Mouse (Mus musculus) 3134 (cell line): ENCODE data around the gene Krtap16-1.

Experiments used
- DNase-seq: peaks from one replicate; pipeline ENCODE4 v3.0.0-alpha.2; 2011; ENCODE audit warnings: low spot score; ENCODE audit not compliant: insufficient read length; ENCODE audit errors: extremely low read depth

Gene Krtap16-1

GRCm38 (mm10) chr11:99986180-99986647, at the start of gene Krtap16-1:
TSS of gene Krtap16-1 (minus strand) at chr11:99986597.
- no peak for DNase-seq

GRCm38 (mm10) chr11:100029768-100030167, 43.4 kb upstream of the Krtap16-1 start, which contains the start of gene Krt33b:
TSS of gene Krt33b (minus strand) at chr11:100029868.
- DNase-seq, result no peak

- no peak for DNase-seq
These were observed 35.0 kb upstream of the Krtap16-1 start for GRCm38 (mm10) chr11:100021438-100021837.

- DNase-seq, result no peak
These were observed 33.1 kb upstream of the Krtap16-1 start for GRCm38 (mm10) chr11:100019466-100019865.

GRCm38 (mm10) chr11:100016112-100016511, 29.7 kb upstream of the Krtap16-1 start, which contains the start of gene Krt33a:
TSS of gene Krt33a (minus strand) at chr11:100016212.
- DNase-seq, result no peak

- no peak for DNase-seq
These were observed 27.3 kb upstream of the Krtap16-1 start for GRCm38 (mm10) chr11:100013691-100014171.

GRCm38 (mm10) chr11:100010682-100011081, 24.3 kb upstream of the Krtap16-1 start:
- DNase-seq, result no peak

GRCm38 (mm10) chr11:100008336-100008735, 21.9 kb upstream of the Krtap16-1 start:
- DNase-seq, result no peak

- no peak for DNase-seq
These were observed 20.2 kb upstream of the Krtap16-1 start for GRCm38 (mm10) chr11:100006624-100007023.

GRCm38 (mm10) chr11:100005905-100006304, 19.5 kb upstream of the Krtap16-1 start:
- DNase-seq, result no peak

- DNase-seq, result no peak
These were observed 18.4 kb upstream of the Krtap16-1 start for GRCm38 (mm10) chr11:100004846-100005245.

- no peak for DNase-seq
These were observed 12.7 kb upstream of the Krtap16-1 start for GRCm38 (mm10) chr11:99999091-99999490.

- DNase-seq, result no peak
These were observed 7.9 kb upstream of the Krtap16-1 start for GRCm38 (mm10) chr11:99994384-99994661.

- DNase-seq, result no peak
These were observed 7.4 kb upstream of the Krtap16-1 start, which contains the start of gene Krtap17-1 for GRCm38 (mm10) chr11:99993620-99994383. TSS of gene Krtap17-1 (minus strand) at chr11:99993994.

- no peak for DNase-seq
These were observed 4.2 kb upstream of the Krtap16-1 start for GRCm38 (mm10) chr11:99990571-99990970.

- no peak for DNase-seq
These were observed 3.5 kb upstream of the Krtap16-1 start for GRCm38 (mm10) chr11:99989881-99990405.

- DNase-seq, result no peak
These were observed 2.1 kb upstream of the Krtap16-1 start for GRCm38 (mm10) chr11:99988530-99988929.

GRCm38 (mm10) chr11:99985291-99986092, 905 bp downstream of the Krtap16-1 start:
- DNase-seq, result no peak

GRCm38 (mm10) chr11:99983442-99983841, 3.0 kb downstream of the Krtap16-1 start:
- DNase-seq, result no peak

GRCm38 (mm10) chr11:99982731-99983130, 3.7 kb downstream of the Krtap16-1 start:
- no peak for DNase-seq

GRCm38 (mm10) chr11:99978953-99979352, 7.4 kb downstream of the Krtap16-1 start, which contains the start of gene Krtap29-1:
TSS of gene Krtap29-1 (minus strand) at chr11:99979053.
- no peak for DNase-seq
